Mouse (Mus musculus): Measurements from ENCODE around the gene Psmb6. TPM values are rescaled to one million over a fixed set of nuclear protein-coding genes. Genes with fewer than 3 reads are reported as not detected.

The Psmb6 gene
- polyA plus RNA-seq (2015; fragmentation: Nextera tagmentation; extraction: Ambion mirVana), result 755 and 782 TPM in 2 replicates

DNA sequence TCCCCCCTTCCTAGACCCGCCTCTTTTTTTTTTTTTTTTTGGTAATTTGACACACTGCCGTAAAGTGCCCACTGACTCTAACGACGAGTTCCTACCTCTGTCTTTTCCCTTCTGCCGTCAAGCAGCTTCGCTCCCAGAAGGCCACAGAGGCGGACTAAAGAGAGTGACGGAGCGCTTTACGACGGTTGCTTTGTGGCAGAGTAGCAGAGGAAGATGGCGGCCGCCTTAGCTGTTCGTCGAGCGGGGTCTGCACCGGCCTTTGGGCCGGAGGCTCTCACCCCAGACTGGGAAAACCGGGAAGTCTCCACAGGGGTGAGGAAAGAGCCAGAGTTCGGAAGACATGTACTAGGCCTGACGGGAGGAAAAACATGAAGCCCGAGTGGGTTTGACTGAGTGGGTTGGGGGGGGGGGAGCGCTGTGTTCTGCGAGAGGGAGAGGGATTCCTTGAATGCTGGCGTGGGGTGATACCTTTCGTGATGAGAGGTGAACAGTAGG, at the start of gene Psmb6:
TSS of gene Psmb6 (plus strand) at position 184 of the 495 bp plus-strand sequence.
- peaks cover 37% of the 10 kb centered on the region for H3K36me3 ChIP-seq
- peak within 1 kb of the TSS; percentile 65 for H3K9ac ChIP-seq
- peak within 1 kb of the TSS; percentile 73 for H3K4me3 ChIP-seq (replicated peaks)
- ATAC-seq (replicated peaks; ENCODE audit: low FRiP score), result peak; percentile 92
- no peaks in the 10 kb centered on the region for H3K27me3 ChIP-seq
- no peaks in the 10 kb centered on the region for H3K9me3 ChIP-seq (replicated peaks)
- peaks cover 15% of the 10 kb centered on the region for H3K4me1 ChIP-seq
- peak within 1 kb of the TSS; percentile 78 for H3K4me2 ChIP-seq
- WGBS, result under 1% methylated on average over 25 of the region's 26 CpGs
- H3K27ac ChIP-seq, result 0 out of 2 replicates have a peak within 1 kb of the TSS, but pooled peaks have one; percentile 49

DNA sequence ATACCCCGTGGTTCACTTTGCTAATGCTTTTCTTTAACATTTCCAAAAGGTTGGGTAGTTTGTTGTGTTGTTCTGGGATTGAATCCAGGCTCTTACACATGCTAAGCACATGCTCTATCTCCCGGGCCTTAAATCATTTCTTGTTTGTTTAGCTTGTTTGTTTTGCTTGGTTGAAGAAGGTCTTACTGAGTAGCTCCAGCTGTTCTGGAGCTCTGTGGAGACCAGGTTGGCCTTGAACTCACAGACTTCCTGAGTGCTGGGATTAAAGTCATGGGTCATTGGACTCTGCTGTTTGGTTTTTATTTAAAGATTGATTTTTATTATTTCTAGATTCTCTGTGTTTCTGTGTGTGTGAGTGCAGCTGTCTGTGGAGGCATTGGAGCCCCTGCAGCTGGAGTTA, 39.7 kb upstream of the Psmb6 start:
- 39% methylated on average over 2 of the region's 2 CpGs for WGBS
- no peaks in the 10 kb centered on the region for H3K9me3 ChIP-seq (replicated peaks)
- H3K27ac ChIP-seq, result no peak overlapping the region
- no peak overlapping the region for H3K4me2 ChIP-seq
- 0 out of 2 replicates have a peak, but pooled peaks have one; percentile 46 for ATAC-seq (replicated peaks; ENCODE audit: low FRiP score)
- no peaks in the 10 kb centered on the region for H3K36me3 ChIP-seq
- H3K4me1 ChIP-seq, result no peaks in the 10 kb centered on the region
- H3K9ac ChIP-seq, result no peak overlapping the region
- H3K27me3 ChIP-seq, result no peaks in the 10 kb centered on the region
- H3K4me3 ChIP-seq (replicated peaks), result no peak overlapping the region

DNA sequence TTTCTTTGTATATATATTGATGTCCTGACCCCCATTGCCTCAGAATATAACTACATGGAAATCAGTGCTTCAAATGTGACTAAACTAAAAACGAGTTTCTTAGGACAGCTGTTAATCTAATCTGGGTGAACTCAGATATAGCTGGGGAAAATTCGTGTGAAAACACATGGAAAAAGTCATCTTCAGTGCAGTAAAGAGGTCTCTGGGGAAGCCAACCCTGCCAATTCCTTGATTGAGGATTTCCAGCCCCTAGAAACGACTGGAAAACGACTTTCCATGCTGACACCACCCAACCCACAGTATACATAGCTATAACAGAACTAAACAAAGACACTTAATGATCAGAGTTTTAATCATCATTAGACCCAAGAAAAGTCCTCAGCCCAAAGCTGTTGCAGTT, 37.4 kb upstream of the Psmb6 start:
- no peaks in the 10 kb centered on the region for H3K4me1 ChIP-seq
- no peak for ATAC-seq (replicated peaks; ENCODE audit: low FRiP score)
- no peak overlapping the region for H3K9ac ChIP-seq
- no peak overlapping the region for H3K4me2 ChIP-seq
- no peak overlapping the region for H3K4me3 ChIP-seq (replicated peaks)
- H3K27ac ChIP-seq, result no peak overlapping the region
- no peaks in the 10 kb centered on the region for H3K36me3 ChIP-seq
- no peaks in the 10 kb centered on the region for H3K9me3 ChIP-seq (replicated peaks)
- WGBS, result 44% methylated on average over 4 of the region's 4 CpGs
- no peaks in the 10 kb centered on the region for H3K27me3 ChIP-seq

DNA sequence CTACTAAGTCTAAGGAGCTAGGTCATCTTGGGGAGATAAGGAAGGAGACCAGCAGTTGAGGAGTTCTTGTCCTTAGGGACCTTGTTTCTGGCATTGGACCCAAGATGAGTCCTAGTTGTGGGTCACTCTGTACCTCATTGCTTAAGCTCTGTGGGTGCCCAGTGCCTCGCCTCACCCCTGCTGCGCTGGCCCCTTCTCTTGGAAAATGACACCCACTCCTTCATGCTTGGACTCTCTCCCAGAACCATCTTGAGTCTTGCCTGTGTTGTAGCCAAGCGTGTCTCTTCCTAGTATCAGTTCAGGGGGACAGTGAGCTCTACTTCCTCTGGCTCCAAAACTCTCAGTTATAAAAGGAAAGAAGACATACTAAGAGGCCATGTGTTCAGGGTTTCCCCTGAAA, 36.0 kb upstream of the Psmb6 start:
- Histone ChIP-seq H3K4me3 (replicated peaks) (no peak overlapping the region), H3K27ac (0 out of 2 replicates have a peak overlapping the region, but pooled peaks have one; percentile 15), H3K36me3 (no peaks in the 10 kb centered on the region), H3K4me2 (no peak overlapping the region), H3K9ac (no peak overlapping the region), H3K9me3 (replicated peaks) (no peaks in the 10 kb centered on the region), H3K27me3 (no peaks in the 10 kb centered on the region), H3K4me1 (no peaks in the 10 kb centered on the region)
- 82% methylated on average over 3 of the region's 3 CpGs for WGBS
- no peak for ATAC-seq (replicated peaks; ENCODE audit: low FRiP score)

DNA sequence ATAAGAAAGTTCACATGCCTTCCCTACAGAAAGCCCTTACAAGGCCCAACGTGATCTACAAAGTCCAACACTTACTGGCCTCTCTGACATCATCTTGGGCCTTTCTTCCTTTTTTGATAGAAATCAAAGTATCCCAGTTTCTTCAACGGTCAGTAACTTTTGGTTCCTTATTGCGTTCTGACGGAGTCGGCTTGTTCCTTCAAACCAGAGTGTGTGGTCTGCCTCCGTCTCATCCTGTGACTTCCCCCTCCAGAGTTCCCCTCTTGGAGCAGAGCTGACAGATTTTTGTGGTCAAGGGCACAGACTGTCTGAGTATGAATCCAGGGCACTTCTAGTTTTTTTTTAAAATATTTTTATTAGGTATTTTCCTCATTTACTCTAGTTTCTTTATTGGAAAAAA, 35.5 kb upstream of the Psmb6 start:
- H3K27ac ChIP-seq, result no peak overlapping the region
- WGBS, result 78% methylated on average over 6 of the region's 6 CpGs

DNA sequence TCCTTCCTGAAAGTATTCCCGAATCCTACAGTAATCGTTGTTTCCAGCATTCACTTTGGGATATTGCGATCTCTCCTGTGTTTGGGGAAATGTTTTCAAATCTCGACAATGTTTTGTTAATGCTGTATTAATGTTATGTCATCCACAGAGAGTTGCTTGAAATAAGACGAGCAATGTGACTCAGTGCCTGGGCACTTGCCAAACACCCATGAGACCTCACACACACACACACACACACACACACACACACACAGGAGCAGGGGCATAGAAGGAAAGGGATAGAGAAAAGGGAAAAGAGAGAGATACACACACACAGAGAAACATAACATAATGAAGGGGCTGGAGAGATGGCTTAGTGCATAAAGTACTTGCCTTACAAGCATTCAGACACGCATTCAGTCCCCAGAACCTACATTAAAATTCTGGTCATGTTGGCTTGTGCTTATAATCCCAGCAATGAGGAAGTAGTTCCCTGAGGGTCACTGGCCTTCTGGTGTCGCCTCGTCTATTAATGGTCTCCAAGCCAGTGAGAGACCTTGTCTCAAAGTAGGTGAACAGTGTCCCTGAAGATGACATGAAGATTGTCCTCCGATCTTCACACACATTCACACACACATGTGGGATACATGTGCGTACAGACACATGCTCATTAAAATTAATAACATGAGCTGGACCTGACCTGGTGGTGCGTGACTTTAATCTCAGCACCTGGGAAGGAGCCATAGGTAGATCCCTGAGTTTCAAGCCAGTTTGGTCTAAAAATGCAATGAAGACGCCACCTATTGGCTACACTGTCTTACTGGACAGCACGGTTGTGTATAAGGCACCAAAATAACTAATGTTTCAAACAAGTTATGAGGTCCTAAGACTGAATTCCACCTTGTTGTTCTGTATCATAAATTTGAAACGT, 25.3 kb upstream of the Psmb6 start:
- no peaks in the 10 kb centered on the region for H3K9me3 ChIP-seq (replicated peaks)
- no peak overlapping the region for H3K9ac ChIP-seq
- no peak overlapping the region for H3K4me2 ChIP-seq
- no peaks in the 10 kb centered on the region for H3K36me3 ChIP-seq
- 69% methylated on average over 14 of the region's 14 CpGs for WGBS
- no peak overlapping the region for H3K4me3 ChIP-seq (replicated peaks)
- H3K27ac ChIP-seq, result no peak overlapping the region
- ATAC-seq (replicated peaks; ENCODE audit: low FRiP score), result no peak
- no peaks in the 10 kb centered on the region for H3K4me1 ChIP-seq
- H3K27me3 ChIP-seq, result peaks cover under 1% of the 10 kb centered on the region; the same call in 1 of the 2 replicates

More for the DNA sequence above, 35.5 kb upstream of the Psmb6 start:
- Histone ChIP-seq H3K4me2 (no peak overlapping the region), H3K4me3 (replicated peaks) (no peak overlapping the region), H3K27me3 (no peaks in the 10 kb centered on the region), H3K9ac (no peak overlapping the region), H3K36me3 (no peaks in the 10 kb centered on the region), H3K4me1 (no peaks in the 10 kb centered on the region), H3K9me3 (replicated peaks) (no peaks in the 10 kb centered on the region)
- ATAC-seq (replicated peaks; ENCODE audit: low FRiP score), result no peak

DNA sequence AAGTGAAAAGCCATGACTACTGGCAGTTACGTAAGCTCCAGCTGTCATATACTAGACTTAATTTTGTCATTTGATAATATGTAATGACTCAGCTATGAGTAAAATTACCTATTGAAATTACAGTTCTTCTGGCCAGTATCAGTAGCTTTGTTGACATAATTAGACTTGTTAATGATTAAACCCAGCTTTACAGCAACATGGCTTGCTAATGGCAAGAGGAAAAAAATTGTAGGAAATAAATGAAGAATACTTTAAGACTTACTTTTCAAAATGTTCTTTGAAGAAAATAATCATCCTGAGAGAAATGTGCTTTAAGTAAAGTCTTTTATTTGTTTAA, 24.7 kb upstream of the Psmb6 start:
- no peak overlapping the region for H3K4me3 ChIP-seq (replicated peaks)
- no peak overlapping the region for H3K4me2 ChIP-seq
- no peak overlapping the region for H3K9ac ChIP-seq
- no peak for ATAC-seq (replicated peaks; ENCODE audit: low FRiP score)
- H3K27me3 ChIP-seq, result peaks cover 7% of the 10 kb centered on the region; the same call in 1 of the 2 replicates
- no peaks in the 10 kb centered on the region for H3K4me1 ChIP-seq
- H3K27ac ChIP-seq, result no peak overlapping the region
- WGBS, result 74% methylated on average over 1 of the region's 1 CpGs
- H3K36me3 ChIP-seq, result no peaks in the 10 kb centered on the region
- H3K9me3 ChIP-seq (replicated peaks), result no peaks in the 10 kb centered on the region

DNA sequence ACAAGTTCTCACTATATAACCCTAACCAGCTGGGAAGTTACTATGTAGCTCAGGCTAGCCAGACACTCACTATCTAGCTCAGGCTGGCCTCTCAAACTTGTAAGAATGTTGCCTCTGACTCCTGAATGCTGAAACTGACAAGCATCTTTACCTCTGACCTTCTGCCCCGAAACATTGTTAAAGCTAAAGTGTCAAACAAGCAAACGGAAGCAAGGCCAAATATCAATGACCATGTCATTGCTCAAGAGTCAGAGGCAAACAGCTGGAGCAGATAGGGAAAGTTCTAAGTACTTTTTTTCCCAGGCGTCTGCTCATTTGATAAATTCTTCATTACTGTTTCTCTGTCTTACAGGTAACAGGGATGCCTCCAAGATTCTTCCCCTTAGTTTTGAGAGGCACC, 23.1 kb upstream of the Psmb6 start:
- H3K4me2 ChIP-seq, result no peak overlapping the region
- WGBS, result 74% methylated on average over 3 of the region's 3 CpGs
- H3K27me3 ChIP-seq, result peaks cover 7% of the 10 kb centered on the region; the same call in 1 of the 2 replicates
- no peak overlapping the region for H3K27ac ChIP-seq
- no peak for ATAC-seq (replicated peaks; ENCODE audit: low FRiP score)
- H3K4me3 ChIP-seq (replicated peaks), result no peak overlapping the region
- 0 out of 2 replicates have a peak, but pooled peaks cover 2% of the 10 kb centered on the region for H3K4me1 ChIP-seq
- H3K9ac ChIP-seq, result no peak overlapping the region
- H3K9me3 ChIP-seq (replicated peaks), result no peaks in the 10 kb centered on the region
- no peaks in the 10 kb centered on the region for H3K36me3 ChIP-seq

DNA sequence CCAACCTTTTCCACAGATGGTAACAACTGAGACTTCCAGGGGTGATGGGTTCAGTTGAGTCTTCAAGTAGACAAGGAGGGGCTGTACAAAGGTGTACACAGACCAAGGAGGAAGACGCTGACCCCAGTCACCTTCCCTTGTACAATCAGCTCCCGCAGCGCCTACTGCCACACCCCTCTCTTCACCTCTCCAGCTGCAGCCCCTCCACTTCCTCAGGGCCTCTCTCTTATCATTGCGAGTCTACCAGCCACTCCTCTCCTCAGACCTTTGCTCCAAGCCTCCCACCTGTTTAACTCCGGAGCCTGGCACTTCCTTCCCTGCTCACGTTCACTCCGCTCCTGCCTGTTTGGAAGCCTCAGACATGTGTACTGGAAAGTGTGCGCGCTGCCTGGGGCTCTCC, 20.2 kb upstream of the Psmb6 start, which contains the start of gene Tm4sf5:
TSS of gene Tm4sf5 (plus strand) at position 275 of the 400 bp plus-strand sequence.
- ATAC-seq (replicated peaks; ENCODE audit: low FRiP score), result no peak
- Histone ChIP-seq H3K4me2 (no peak within 1 kb of the TSS), H3K4me1 (peaks cover 7% of the 10 kb centered on the region), H3K9me3 (replicated peaks) (no peaks in the 10 kb centered on the region), H3K4me3 (replicated peaks) (no peak within 1 kb of the TSS), H3K9ac (no peak within 1 kb of the TSS), H3K36me3 (no peaks in the 10 kb centered on the region), H3K27ac (no peak within 1 kb of the TSS), H3K27me3 (peaks cover 22% of the 10 kb centered on the region)
- WGBS, result 72% methylated on average over 9 of the region's 9 CpGs

DNA sequence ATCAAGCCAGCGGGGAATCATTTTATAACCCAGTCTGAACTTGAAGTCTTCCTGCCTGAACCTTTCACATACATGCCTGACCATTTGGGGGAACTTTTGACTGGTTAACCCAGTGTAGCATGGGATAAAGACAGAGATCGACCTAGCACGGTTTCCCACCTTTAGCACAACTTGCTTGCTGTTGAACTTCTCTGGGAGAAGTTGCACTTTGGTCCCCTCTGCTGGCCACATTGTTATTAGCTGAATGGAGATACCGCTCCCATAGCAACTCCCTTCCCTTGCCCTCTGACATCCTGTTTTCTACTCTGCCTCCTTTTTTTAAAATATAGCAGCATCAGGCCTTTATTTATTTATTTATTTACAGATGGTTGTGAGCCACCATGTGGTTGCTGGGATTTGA, 18.8 kb upstream of the Psmb6 start:
- Histone ChIP-seq H3K27ac (no peak overlapping the region), H3K27me3 (peaks cover 27% of the 10 kb centered on the region), H3K9me3 (replicated peaks) (no peaks in the 10 kb centered on the region), H3K9ac (no peak overlapping the region), H3K4me1 (peaks cover 16% of the 10 kb centered on the region), H3K36me3 (no peaks in the 10 kb centered on the region), H3K4me2 (no peak overlapping the region), H3K4me3 (replicated peaks) (no peak overlapping the region)
- WGBS, result 26% methylated on average over 4 of the region's 4 CpGs
- no peak for ATAC-seq (replicated peaks; ENCODE audit: low FRiP score)

DNA sequence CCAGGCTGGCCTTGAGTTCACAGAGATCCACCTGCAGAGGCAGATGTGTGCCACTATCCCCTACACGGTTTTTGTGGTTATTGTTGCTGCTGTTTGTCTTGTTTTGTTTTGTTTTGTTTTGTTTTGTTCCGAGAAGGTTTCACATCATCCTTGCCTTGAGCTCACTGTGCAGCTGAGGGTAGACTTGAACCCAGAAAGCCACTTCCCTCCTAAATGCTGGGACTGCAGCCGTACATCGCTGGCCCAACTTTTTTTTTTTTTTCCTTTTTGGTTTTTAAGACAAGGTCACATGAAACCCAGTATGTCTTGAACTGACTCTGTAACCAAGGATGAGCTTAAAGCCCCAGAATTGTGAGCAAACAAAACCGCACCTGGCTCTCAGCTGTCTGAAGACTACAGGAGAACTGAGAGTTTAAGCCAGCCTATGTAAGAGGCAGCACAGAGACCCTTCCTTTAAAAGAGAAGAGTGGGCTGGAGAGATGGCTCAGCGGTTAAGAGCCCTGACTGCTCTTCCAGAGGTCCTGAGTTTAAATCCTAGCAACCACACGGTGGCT, 18.1 kb upstream of the Psmb6 start:
- ATAC-seq (replicated peaks; ENCODE audit: low FRiP score), result no peak
- Histone ChIP-seq H3K36me3 (no peaks in the 10 kb centered on the region), H3K4me2 (no peak overlapping the region), H3K27ac (no peak overlapping the region), H3K4me1 (peaks cover 16% of the 10 kb centered on the region), H3K27me3 (peaks cover 27% of the 10 kb centered on the region), H3K9ac (no peak overlapping the region), H3K9me3 (replicated peaks) (no peaks in the 10 kb centered on the region), H3K4me3 (replicated peaks) (no peak overlapping the region)
- WGBS, result 68% methylated on average over 7 of the region's 7 CpGs
